Mouse (Mus musculus) MEL (cell line): Measurements from ENCODE around the gene Hoxa5.

Experiments used
- ETS1 ChIP-seq: IDR thresholded peaks from 2 replicates; pipeline ENCODE4 v1.6.1; 2012; ENCODE audit warnings: low read depth, mild to moderate bottlenecking, inconsistent platforms, low read length, improper control_type of control experiment, moderate library complexity
- HCFC1 ChIP-seq: IDR thresholded peaks from 2 replicates; pipeline ENCODE4 v1.6.1; 2012; ENCODE audit warnings: low read depth, mild to moderate bottlenecking, inconsistent platforms, low read length, improper control_type of control experiment, moderate library complexity
- ZC3H11A ChIP-seq: IDR thresholded peaks from 2 replicates; pipeline ENCODE4 v1.6.1; 2012; ENCODE audit warnings: low read depth, mild to moderate bottlenecking, inconsistent platforms, low read length, improper control_type of control experiment
- ZMIZ1 ChIP-seq: IDR thresholded peaks from 2 replicates; pipeline ENCODE4 v1.6.1; 2012; ENCODE audit warnings: low read depth, mild to moderate bottlenecking, inconsistent platforms, low read length, improper control_type of control experiment, moderate library complexity

DNA sequence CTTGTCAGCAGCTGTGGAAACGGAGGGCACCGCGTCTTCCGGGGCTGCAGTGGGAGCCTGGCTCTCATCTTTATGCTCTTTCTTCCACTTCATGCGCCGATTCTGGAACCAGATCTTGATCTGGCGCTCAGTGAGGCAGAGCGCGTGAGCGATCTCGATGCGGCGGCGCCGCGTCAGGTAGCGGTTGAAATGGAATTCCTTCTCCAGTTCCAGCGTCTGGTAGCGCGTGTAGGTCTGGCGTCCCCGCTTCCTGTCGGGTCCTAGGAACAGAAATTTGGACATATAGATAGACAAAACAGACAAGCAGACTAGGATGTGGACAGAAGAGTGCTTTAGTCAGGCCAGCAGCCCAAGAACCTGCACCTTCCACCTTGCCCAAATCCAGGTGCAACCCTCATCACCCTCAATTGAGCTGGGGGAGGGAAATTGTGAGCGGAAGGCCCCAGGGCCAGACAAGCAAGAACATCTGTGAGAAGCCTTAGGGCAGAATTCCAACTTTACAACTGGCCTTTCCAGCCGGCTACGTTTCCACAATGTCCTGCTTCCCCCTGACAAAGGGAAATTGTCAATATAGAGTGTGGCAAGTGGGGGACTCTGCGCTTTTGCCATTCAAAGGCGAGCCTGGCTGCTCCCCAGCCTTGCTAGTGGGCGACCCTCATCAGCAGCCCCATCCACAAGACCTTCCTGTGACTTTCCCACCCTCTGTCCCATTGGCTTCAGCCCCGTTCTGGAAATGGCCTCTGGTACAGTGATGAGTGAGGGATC is 11.6 kb upstream of the Hoxa5 start:
- TF ChIP-seq HCFC1, result no peak
- no peak for TF ChIP-seq ZC3H11A
- TF ChIP-seq ETS1, result no peak
- no peak for TF ChIP-seq ZMIZ1
